Mouse (Mus musculus) cortical plate, adult 2 months (tissue): Measurements from ENCODE around the gene Dtx2.

Experiments used
- CTCF ChIP-seq: fragments of 200-500 bp; IDR thresholded peaks from 2 replicates; pipeline ENCODE4 v1.5.1; 2011; ENCODE audit warnings: mild to moderate bottlenecking, control low read depth, low read length; ENCODE audit not compliant: insufficient read depth; ENCODE audit errors: extremely low read depth
- POLR2A ChIP-seq: fragments of 200-500 bp; IDR thresholded peaks from 2 replicates; pipeline ENCODE4 v1.6.1; 2011; ENCODE audit warnings: mild to moderate bottlenecking, low read length, control low read depth; ENCODE audit not compliant: insufficient read depth; ENCODE audit errors: extremely low read depth

- TF ChIP-seq CTCF (no peak), POLR2A (no peak)
These were observed 14.7 kb upstream of the Dtx2 start, which contains the start of gene Zp3 for GRCm38 (mm10) chr5:135979904-135980303.
